Mouse (Mus musculus) kidney, adult 11 months (tissue): Measurements from ENCODE around the gene Dcaf12l2.

ENCODE experiments used
- DNase-seq: peaks from one replicate; pipeline ENCODE4 v3.0.0; 2022

The Dcaf12l2 gene

GRCm38 (mm10) chrX:44367646-44368521 lies at the start of gene Dcaf12l2:
TSS of gene Dcaf12l2 (minus strand) at chrX:44368342.
- DNase-seq, result no peak

GRCm38 (mm10) chrX:44367280-44367645 lies 879 bp downstream of the Dcaf12l2 start:
- no peak for DNase-seq
